Mouse (Mus musculus) urinary bladder, postnatal 25 days (tissue): ENCODE measurements at regions not wholly inside any gene's neighbourhood (a gene's known extent, or its start where the extent isn't known, plus 50 kb on each side); places are given as distances from the start of the nearest gene placed in this dataset.

ENCODE experiments used
- DNase-seq: peaks from one replicate; pipeline ENCODE4 v3.0.0; 2022; ENCODE audit warnings: low spot score

- DNase-seq, result no peak
Measured at GRCm38 (mm10) chr9:63087195-63087594, 61.6 kb downstream of the Skor1 start.

GRCm38 (mm10) chr9:63086671-63087070 is 62.1 kb downstream of the Skor1 start:
- no peak for DNase-seq

- DNase-seq, result no peak
Measured at GRCm38 (mm10) chr9:63082830-63083229, 65.9 kb downstream of the Skor1 start.

- DNase-seq, result no peak
Measured at GRCm38 (mm10) chr9:63082311-63082710, 66.5 kb downstream of the Skor1 start.

- DNase-seq, result no peak
Measured at GRCm38 (mm10) chr9:63080406-63080805, 68.4 kb downstream of the Skor1 start.

GRCm38 (mm10) chr9:63075252-63075651 is 73.5 kb downstream of the Skor1 start:
- DNase-seq, result no peak

- DNase-seq, result no peak
Measured at GRCm38 (mm10) chr9:63074803-63075202, 74.0 kb downstream of the Skor1 start.

- no peak for DNase-seq
Measured at GRCm38 (mm10) chr9:63074023-63074750, 74.6 kb downstream of the Skor1 start.

- no peak for DNase-seq
Measured at GRCm38 (mm10) chr9:63071032-63071431, 77.7 kb downstream of the Skor1 start.

GRCm38 (mm10) chr9:63069919-63070318 is 78.8 kb downstream of the Skor1 start:
- no peak for DNase-seq

GRCm38 (mm10) chr9:63067054-63067406 is 79.3 kb upstream of the Pias1 start:
- DNase-seq, result no peak

GRCm38 (mm10) chr9:63066384-63067053 is 78.8 kb upstream of the Pias1 start:
- no peak for DNase-seq

GRCm38 (mm10) chr9:63063525-63063924 is 75.8 kb upstream of the Pias1 start:
- DNase-seq, result no peak

GRCm38 (mm10) chr9:63060740-63061139 is 73.0 kb upstream of the Pias1 start:
- DNase-seq, result no peak

- peak; percentile 15 for DNase-seq
Measured at GRCm38 (mm10) chr9:63059234-63059842, 71.6 kb upstream of the Pias1 start.

- DNase-seq, result no peak
Measured at GRCm38 (mm10) chr9:63058506-63059233, 70.9 kb upstream of the Pias1 start.

GRCm38 (mm10) chr9:63056695-63057349 is 69.1 kb upstream of the Pias1 start:
- DNase-seq, result no peak

- no peak for DNase-seq
Measured at GRCm38 (mm10) chr9:63052181-63052580, 64.5 kb upstream of the Pias1 start.

- no peak for DNase-seq
Measured at GRCm38 (mm10) chr9:63051631-63052030, 63.9 kb upstream of the Pias1 start.

GRCm38 (mm10) chr9:63049290-63049689 is 61.6 kb upstream of the Pias1 start:
- DNase-seq, result no peak

GRCm38 (mm10) chr9:63046981-63047380 is 59.3 kb upstream of the Pias1 start:
- no peak for DNase-seq

- no peak for DNase-seq
Measured at GRCm38 (mm10) chr9:63045531-63045930, 57.8 kb upstream of the Pias1 start.
